Mouse (Mus musculus) Muller cell, postnatal 12 days (primary cell): ENCODE results near the gene Vezf1.

ENCODE experiments used
- DNase-seq: peaks from one replicate; pipeline ENCODE4 v3.0.0-alpha.2; 2015; ENCODE audit errors: inconsistent ontology term

Gene Vezf1

DNA sequence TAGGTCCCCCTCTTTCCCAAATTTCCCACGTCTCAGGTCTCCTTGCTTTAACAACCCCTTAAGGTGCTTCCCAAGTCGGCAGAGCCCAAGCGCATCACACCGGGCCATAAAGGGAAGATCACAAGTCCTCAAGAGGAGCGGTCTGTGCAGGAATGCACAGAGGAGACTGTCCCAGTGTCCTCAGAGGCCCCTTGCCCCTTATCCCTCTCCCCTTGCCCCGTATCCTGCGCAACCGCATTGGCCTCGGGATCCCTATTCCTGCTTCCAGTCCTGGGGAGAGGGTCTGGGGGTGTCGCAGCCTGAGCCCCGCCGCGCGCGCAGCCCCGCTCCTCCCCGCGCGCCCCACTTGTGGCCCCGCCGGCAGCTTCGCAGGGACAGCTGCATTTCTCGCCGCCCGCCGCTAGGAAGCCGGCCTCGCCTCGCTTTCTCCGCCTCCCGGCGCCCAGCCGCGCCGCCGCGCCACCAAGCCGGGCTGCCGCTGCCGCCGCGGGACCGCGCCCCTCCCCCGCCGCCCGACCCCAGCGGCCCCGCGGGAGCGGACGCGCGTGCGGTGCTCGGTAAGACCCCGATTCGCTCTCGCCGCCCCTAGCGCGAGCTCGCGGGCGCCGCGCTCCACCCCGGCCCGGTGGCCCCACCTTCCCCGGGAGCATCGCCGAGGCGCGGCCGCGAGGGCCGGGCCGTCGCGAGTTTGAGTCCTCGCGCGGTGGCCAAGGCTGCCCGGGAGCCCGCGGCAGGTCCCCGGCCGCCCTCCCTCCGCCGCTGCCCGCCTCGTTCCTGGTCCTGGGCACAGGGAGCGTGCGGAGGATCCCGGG, 30.9 kb downstream of the Vezf1 start:
- peak; percentile 82 for DNase-seq

DNA sequence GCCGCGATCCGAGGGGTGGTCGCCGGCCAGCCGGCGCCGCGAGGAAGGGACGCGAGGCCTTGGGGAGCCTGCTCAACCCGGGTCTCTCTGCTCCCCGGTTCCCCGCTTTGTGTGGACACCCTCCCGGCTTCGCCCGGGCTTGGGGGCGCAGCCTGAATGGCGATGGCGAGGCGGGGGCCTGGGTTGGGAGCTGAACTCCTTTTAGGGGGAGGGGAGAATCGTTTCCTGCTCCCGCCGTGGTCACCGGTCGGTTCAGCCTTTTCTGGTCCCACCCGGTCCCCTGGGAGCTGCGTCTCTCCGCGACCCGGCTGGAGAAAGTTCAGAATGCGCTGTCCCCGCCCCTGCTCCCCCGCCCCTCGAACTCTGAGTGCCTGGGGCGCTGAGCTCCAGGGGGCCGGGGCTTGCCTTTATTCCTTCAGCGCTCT, 31.5 kb downstream of the Vezf1 start:
- peak; percentile 86 for DNase-seq

DNA sequence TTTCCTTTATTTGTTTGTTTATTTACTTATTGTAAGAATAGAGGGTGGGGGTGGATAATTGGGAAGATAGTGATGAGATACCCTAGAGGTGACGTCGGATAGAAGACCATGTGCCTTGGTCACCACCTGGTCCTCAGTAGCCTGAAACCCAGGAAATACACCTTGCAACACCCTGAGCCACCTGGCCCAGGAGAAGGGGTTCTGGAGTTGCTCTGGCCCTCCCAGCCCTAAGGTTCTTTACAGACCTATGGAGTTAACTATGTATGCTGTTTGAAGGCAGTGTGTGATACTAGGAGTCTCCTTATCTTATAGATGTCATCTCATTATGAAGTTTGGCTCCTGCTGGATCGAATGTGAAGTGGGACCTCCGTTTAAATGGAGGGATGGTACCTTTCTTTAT, 32.1 kb downstream of the Vezf1 start:
- no peak for DNase-seq

DNA sequence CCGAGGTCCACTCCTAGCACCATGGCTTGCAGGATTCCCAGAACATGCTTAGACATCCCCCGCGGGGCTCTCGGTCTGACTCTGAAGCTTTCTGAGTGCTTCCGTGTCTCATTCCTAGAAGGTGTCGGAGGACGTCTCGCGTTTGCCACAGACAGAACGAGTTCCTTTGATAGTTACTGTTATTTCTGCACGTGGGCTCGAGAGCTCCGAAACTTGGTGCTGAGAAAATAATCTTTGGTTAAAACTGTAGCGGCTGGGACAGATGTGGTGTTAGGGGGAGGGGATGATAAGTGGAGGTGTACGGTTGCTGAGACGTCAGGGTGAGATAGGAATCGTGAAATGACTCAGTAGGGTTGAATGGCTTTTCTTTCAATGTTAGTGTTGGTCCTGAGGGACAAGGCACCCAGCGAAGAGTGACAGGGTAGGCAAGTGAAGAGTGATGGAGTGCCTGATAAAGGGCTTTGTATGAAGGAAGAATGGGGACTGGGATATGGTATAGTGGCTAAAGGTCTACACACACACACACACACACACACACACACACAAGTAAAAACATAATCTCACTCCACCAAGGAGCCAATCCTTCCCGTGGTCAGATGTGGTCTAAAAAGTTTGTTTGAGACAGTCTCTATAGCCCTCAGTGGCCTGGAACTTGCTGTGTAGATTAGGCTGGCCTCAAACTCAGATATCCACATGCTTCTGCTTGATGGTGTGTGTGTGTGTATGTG, 35.3 kb downstream of the Vezf1 start:
- no peak for DNase-seq

DNA sequence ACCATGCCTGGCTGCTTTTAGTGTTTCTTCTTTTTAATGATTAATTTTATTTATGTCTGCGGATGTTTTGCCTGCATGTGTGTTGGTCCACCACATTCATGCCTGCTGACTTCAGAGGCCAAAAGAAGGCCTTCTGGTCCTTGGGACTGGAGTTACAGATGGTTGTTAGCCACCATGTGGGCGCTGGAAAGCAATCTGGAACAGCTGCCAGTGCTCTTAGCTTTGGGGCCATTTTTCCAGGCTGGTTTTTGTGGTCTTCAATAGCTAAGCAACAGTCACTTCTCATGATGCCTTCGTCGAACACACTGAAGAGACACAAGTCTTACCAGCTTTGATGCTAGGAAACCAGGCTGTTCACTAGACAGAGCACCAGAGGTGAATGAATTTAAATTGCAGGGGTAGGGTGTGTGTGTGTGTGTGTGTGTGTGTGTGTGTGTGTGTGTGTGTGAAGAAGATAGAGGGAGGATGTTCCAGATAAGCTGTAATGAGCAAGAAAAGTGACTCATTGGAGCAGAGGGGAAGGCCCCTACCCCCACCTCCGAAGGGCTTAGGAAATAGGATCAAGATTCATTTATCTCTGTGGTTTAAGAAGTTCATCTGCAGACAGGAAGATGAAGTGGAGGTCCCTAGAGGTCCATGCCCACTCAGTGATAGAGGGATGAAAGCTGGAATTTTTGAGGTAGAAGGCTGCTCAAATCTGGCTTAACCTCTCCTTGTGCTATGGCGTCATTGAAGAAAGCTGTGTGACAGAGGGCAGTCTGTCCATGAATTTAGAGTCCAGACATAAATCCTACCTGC, 37.6 kb downstream of the Vezf1 start:
- no peak for DNase-seq

DNA sequence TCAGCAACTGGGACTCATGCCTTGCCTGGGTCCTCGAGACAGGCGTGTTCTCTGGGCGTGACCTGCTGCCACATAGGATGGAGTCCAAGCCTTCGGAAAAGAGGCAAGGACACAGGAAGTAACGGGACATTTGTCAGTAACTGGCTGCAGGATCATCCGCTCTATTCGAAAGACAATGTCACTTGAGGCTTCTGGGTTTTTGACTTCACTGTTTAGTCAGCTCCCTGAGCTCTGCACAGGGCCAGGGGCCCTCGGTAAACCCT, 38.1 kb downstream of the Vezf1 start:
- no peak for DNase-seq

DNA sequence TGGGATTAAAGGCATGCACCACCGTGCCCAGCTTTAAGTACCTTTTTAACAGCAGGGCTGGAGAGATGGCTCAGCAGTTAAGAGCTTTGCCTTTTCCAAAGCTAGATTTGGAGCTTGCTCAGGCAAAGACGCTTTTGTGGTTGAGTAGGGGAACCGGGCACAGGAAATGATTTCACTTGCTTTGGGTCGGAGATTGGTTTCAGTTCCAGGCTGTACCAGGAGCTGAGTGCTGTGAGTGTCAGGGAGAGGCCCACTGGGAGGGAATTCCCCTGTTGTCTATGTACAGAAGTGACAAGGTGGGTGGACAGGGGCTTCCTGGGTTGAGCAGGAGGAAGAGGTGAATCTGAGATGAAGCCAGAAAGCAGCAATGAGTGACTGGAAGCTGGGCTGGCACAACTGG, 39.3 kb downstream of the Vezf1 start:
- no peak for DNase-seq

DNA sequence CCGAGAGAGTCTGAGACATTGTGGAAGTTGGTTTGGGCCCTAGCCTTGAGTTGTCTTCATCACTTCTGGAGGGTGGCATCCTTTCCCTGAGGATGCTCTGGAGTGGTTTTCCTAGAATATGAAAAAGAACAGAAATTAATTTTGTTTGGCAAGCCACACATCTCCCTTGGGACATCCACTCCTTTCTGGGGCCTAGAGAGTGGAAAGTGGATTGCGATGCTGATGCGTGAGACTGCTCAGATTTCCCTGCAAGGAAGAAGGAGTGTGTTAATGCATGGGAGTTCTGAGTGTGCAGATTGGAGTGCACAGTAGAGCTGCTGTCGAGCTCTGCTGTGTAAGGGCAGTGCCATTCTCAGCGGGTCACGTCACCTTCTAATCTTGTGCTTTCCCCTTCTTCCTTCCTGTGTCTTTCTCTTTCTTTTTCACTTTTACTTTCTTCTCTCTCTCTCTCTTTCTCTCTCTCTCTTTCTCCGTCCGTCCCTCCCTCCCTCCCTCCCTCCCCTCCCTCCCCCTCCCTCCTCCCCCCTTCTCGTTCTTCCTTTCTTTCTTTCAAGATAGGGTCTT, 42.0 kb downstream of the Vezf1 start:
- DNase-seq: no peak

DNA sequence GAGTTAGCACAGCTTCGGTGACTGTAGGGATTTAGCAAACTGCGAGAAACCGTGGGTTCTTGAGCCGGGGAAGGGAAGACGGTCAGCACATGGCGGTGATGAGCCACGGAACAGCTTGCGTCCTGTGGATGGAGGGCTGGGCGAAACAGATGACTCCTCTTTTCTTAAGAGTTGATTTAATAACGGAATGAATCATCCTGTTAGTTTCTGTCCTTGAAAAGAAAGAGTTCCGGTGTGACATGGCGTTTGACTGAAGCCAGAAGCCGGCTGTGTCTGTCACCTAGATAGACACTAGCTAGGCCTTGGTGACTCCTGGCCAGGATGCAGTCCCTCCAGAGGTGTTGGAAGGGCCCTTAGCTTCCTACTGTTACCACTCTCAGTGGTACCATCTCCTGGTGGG, 44.0 kb downstream of the Vezf1 start:
- DNase-seq: no peak

DNA sequence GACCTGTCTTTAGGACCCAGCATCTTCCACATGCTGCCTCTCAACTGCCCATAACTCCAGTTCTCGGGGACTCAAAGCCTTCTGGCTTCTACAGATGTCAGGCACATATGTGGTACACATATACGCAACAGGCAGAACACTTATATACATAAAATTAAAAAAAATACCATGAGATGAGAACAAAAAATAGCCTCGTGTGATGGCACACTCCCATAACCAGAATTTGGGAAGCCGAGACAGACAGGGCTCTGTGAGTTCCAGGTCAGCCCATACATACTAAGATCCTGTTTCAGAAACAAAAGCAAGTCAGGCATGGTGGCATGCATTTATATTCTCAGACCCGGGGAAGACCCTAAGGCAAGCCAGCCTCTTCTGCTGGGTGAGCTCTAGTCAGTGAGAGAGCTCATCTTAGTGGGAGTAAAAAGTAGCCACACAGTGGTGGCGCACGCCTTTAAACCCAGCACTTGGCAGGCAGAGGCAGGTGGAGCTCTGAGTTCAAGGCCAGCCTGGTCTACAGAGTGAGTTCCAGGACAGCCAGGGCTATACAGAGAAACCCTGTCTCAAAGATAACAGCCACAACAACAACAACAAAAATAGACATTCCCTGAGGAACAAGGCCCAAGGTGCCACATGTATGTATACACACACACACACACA, 44.7 kb downstream of the Vezf1 start:
- DNase-seq: no peak

DNA sequence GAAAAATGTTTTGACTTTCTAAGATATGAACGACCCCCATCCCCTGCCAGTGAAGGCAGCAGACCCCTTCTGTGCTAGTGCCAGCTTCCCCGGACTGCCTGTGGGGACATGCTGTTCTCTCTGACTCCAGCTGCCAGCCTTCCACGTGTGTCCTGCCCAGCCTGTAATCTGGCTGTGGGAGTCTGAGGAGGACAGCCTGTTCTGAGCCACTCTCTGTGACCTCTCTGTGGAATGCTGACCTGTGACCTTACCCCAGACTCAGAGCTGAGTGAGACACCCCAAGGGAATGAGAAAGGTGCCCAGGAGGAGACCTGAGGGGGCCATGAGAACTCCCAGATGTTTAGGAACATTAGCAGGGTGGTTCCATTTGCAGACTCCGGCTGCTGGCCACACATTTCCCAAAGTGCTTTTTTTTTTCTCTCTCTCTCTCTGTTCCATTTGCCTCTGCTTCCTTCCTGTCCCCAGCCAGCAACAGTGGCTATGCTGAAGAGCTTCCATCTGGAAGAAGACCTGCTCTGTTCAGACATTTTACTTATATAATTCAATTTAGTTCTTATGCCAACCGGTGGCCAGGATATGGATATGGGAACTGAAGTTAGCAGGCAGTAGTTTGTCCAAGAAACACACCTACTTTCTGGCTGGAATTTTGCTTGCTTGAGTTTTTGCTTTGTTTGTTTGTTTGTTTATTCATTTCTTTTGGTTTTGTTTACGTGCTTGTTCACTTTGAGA, 45.6 kb downstream of the Vezf1 start:
- DNase-seq: no peak

DNA sequence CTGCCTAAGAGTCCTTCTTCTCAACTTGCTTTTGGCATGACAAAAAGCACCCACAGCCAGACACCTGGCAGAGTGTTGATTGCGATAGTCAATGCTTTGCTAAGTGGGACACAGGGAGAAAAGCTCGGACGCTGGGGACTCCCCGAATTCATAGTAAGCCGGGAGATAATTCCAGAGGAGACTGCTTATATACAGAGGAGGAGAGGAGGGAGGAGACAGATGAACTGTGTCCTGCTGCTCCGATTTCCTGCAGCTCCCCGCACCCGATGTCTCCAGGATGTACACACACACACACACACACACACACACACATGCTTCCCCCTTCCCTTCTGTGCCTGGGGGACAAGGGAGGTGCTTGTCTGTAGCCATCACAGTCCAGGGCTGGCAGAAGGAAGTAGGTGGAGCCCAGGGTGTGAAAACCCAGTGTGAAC, 46.8 kb downstream of the Vezf1 start:
- DNase-seq: no peak

DNA sequence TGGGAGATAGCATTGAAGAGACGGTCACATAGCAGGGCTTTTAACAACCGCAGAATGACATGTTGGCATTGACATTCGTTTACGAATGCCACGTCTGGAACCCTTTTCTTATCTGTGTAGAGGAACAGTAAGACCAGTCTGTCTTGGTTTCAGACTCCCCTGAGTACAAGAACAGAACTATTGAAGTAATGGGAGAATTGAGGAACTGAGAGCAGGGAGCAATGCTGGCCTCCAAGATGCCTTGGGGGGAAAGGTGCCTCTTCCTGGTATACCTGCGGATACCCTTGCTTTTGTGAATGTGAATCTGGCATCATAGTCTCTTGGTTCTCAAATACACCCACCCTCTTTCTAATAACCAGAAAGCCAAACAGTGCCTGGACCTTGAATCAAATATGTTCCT, 48.5 kb downstream of the Vezf1 start:
- no peak for DNase-seq

DNA sequence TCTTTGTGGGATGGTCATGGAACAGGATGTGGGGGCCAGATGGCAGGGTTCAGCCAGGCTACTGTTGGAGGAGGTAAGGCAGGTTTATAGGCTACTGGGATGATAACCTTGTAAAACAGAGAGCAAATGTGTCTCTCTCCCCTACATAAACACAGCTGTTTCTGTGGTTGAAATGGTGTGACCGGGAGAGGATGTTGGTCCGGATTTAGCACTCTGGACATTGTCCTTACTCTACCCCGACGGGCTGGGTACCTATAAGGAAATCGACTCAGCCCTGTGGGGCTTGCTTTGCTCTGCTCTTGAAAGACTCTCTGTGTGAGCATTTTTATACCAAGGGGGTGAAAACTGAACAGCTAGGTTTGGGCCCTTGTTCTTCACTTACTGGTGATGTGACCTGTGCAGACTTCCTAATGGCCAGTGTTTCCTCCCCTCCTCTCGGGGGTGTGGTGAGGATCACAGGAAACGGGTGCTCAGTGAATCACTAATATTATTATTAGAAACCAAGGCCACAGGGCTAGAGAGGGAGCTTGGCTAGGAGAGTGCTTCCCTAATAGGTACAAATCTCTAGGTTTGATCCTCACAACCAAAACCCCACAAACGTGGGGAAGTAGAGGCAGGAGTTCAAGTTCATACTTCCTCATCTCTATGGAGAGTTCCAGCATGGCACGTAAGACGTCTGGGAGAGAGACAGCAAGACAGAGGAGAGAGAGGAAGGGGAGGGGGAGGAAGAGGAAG, 49.4 kb downstream of the Vezf1 start:
- DNase-seq: no peak

DNA sequence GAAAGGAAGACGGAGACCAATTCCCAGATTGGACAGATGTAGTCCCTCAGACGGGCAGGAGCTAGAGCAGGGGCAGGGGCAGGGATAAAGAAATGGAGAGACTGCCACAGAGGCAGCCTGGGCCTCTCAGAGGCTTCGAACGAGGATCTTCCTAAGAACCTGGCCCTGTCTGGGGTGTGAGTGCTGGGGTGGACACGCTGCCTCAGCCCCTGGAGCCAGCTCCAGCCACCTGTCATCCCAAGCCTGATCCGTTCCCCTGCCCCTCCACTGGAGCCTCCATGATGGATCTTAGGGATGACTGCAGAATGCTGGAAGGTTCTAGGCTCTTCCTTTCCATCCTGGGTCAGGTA, 50.0 kb downstream of the Vezf1 start:
- no peak for DNase-seq

DNA sequence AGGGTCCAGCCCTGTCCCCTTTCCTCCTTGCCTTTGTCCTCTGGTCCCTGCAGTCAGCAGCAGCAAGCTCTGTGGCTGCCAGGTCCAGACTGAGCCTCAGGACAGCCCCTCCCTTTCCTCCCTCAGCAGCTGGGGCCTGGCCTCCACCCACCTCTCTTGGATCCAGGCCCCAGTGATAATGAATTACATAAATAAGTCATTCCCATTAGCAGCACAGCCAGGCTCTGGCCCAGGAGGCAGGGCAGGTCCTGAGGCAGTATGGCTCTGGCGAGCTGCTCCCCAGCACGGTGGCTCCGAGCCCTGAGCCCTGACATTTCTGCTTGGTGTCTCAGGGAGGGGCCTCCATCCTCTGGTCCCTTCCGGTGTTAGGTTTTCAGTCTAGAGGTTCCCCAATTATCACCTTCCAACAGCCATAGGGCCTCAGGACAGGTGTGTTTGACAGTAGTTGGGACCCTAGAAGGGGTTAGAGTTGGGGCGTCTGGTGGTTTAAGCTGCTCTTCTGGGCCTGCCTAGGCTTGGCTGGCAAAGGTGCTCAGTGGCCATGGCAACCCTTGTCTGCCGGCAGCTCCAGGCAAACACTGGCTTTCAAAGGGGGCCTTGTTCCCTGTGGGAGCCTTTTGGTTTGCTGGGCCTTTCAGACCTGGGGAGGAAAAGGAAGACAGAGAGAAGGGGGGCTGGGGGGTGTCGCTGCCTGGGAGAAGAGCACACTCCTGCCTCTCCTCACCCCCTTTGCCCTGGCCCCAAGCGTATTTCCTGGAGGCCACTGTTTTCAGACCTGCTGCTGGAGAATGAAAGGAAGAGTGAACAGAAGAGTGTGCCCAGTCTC, 51.0 kb downstream of the Vezf1 start:
- peak; percentile 97 for DNase-seq

DNA sequence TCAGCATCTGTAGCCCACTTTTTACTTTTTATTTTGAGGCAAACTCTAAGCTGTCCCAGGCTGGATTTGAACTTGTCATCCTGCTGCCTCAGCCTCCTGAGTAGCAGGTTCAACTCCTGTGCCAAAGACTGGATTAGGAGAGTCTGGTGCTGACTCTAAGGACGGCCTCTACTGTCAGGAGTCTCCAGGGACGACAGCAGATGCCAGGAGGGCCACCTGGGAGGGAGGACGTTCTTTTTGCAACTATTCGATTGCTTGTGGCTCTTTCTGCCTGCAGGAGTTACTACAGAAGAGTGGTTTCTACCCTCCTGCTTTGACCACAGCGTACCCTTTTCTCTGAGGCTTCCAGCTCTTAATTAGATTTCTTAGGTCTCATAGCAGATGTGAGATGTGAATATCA, 54.5 kb downstream of the Vezf1 start:
- DNase-seq: no peak

DNA sequence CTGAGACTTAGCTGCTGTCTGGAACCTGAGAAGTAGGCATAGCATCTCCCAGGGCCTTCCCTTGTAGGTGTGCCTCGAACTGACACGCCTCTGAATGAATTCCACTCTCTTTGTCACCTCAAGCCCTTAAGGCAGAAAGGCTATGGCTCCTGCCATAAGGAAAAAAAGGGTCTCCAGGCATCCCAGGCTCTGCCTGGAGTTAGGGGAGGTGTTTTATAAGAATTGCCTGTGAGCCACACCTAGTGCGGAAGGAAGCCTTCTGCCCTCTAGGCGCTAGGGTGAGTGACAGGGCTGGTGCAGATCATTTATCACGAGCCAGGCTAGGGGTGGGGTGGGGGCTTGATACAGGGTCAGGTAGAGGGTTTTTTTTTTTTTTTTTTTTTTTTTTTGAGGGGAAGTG, 54.9 kb downstream of the Vezf1 start:
- no peak for DNase-seq

DNA sequence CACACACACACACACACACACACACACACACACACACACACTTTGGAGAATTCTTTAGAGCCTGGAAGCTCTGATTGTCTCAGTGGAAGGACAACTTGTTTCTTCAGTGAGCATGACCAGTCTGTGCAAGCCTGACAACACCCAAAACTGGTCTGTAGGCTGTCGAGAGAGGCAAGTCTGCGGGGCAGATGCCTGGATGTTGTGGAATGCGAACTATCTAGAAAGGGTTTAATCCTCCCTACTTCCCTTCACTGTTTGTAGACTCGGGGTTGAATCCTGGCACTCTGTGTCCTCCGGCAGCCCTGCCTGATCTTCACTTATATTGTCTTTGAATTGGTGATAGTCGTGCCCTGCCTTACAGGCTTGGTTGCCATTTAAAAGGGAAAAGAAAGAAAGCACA, 55.7 kb downstream of the Vezf1 start:
- peak; percentile 66 for DNase-seq

DNA sequence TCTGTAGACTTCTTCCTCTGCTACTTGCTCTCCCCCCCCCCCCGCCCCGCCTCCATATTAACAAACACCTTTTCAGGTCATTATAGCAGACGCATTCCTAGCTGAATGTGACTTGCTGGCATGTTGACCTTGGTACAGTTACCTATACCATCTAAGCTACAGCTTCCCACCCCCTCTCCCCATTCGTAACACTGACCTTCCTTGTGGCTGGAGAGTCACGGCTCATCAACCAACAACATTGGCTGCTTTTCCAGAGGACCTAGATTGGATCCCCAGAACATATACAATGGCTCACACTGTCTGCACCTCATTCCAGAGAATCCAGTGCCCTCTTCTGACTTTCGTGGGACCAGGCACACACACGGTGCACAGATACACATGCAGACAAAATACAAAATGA, 57.4 kb downstream of the Vezf1 start:
- DNase-seq: no peak
